Mouse (Mus musculus): ENCODE data around the gene Cth.

DNA sequence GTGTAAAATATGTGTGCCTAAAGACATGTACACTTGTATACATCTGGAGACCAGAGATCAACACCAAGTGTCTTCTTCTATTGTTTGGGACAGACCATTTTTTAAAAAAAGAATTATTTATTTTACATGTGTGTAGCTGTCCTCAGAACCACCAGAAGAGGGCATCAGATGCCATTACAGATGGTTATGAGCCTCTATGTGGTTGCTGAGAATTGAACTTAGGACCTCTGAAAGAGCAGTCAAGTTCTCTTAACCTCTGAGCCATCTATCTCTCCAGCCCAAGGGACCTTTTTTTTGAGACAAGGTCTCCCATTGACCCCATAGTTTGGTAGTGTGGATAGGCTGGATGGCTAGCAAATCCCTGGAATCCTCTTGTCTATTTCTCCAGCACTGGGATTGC is 33.1 kb downstream of the Cth start:
- TF ChIP-seq CTCF (IDR thresholded peaks at IDR 0.05; ENCODE audit: borderline replicate concordance, extremely low read depth, insufficient read depth, insufficient read length) (no peak), POLR2A (IDR thresholded peaks at IDR 0.05; ENCODE audit: borderline replicate concordance, extremely low read depth, insufficient read depth, insufficient read length, poor library complexity, severe bottlenecking) (no peak)
